Mouse (Mus musculus): ENCODE measurements around the gene Aoc1.

DNA sequence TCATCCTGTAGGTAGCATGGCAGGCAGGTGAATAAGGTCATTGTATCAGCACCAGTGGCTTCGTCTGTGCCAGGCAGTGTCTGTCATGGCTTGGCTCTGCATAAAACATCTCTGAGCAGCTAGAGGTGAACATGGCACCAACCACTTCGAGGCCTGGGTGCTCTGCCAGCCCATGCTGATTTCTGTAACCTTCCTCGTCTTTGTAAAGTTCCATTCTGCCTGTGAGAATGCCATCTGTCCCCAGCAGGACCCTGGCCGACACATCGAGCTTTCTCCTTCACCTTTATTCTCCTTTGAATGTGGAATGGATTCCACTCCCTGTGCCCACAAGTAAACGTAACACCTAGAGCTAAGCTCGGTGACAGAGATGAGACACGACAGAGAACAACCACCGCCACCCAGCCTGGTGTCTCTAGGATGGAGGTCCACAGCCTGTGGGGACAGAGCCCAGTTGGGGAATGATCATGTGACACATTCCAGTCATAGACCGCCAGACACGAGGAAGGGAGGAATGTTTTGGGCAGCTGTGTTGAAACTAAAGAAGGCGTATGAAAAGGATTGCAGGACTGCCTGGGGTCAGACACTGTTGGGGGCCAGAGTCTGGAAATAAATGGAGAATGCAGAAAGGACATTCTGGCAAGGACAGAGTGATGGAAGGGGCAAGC, 10.9 kb upstream of the Aoc1 start:
- TF ChIP-seq CTCF (IDR thresholded peaks at IDR 0.05; ENCODE audit: extremely low read depth, insufficient read length, insufficient replicate concordance, low read depth, low read length) (no peak), POLR2A (IDR thresholded peaks at IDR 0.05; ENCODE audit: low read depth, low read length) (no peak; the same call in 1 of the 2 replicates)
